10 mouse cellular contexts compared by ENCODE assay signal in the genomic region with DNA sequence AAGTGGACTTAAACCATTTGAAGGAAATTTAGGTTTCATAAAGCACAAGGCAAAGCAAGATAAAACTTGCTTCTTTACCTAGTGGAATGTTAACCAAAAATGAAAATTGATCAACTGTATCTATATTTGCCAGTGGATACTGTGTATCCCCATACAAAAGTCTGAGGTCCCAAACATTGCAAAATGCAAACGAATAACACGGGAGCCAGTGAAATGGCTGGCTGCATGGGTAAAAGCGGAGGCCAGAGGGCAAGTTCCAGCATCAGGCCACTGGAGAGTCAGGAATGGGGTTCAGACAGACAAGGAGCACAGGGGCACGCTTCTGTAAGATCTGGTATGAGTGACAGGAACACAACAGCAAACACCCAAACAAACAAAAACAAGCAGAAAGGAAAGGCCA. TPM values are rescaled to one million over a fixed set of nuclear protein-coding genes. Genes with fewer than 3 reads are reported as not detected.
A peak's percentile ranks its signal among the peaks of the same experiment; 100 is the strongest.
DNase-seq lines count a peak whose midpoint lies in the region; ATAC-seq lines count a peak whose summit lies in the region.
"Had no signal": no experiment of that assay in that cellular context is flagged by ENCODE, and none has a peak within 500 bp of the region (broad histone marks: within the 10 kb centered on the region; RNA-seq: fewer than 3 reads in every experiment).

No protein-coding gene starts in this region.

- H3K4me1 ChIP-seq in heart, embryonic 13.5 days, result peaks cover 58% of the 10 kb centered on the region
- H3K4me1 ChIP-seq in midbrain, embryonic 13.5 days (replicated peaks), result peaks cover 26% of the 10 kb centered on the region
- peaks cover 6% of the 10 kb centered on the region; the same call in 1 of the 2 replicates for H3K4me1 ChIP-seq in midbrain, embryonic 11.5 days (ENCODE audit: control insufficient read depth, insufficient read depth, low read length)
- H3K4me1 ChIP-seq in limb, embryonic 15.5 days, result peaks cover 18% of the 10 kb centered on the region
- H3K4me1 ChIP-seq in stomach, embryonic 15.5 days, result peaks cover 9% of the 10 kb centered on the region

- ATAC-seq in heart, embryonic 13.5 days (ENCODE audit: extremely low read depth, insufficient number of reproducible peaks, low FRiP score, low TSS enrichment), result no peak
- ATAC-seq in midbrain, embryonic 13.5 days, result no peak
- no peak for ATAC-seq in midbrain, embryonic 11.5 days (ENCODE audit: low FRiP score)
- ATAC-seq in limb, embryonic 15.5 days (ENCODE audit: insufficient number of reproducible peaks, low FRiP score, low TSS enrichment, low read depth), result no peak
- no peak for ATAC-seq in stomach, embryonic 15.5 days (ENCODE audit: insufficient read depth, low FRiP score, low read depth)
- ATAC-seq in megakaryocyte-erythroid progenitor cell, adult 5-6 weeks (replicated peaks; ENCODE audit: low FRiP score, low TSS enrichment, poor library complexity, severe bottlenecking), result no peak
- ATAC-seq in activated CD4-positive, CD25-positive, alpha-beta regulatory T cell, adult 4 months, result no peak

- peak overlapping the region; percentile 96 for H3K4me3 ChIP-seq in heart, embryonic 13.5 days
- no peak overlapping the region for H3K4me3 ChIP-seq in midbrain, embryonic 13.5 days (replicated peaks)
- no peak overlapping the region for H3K4me3 ChIP-seq in midbrain, embryonic 11.5 days (ENCODE audit: low read depth, low read length)
- no peak overlapping the region for H3K4me3 ChIP-seq in limb, embryonic 15.5 days
- H3K4me3 ChIP-seq in stomach, embryonic 15.5 days (replicated peaks), result peak overlapping the region; percentile 72; the same call in 1 of the 2 replicates

- H3K27ac ChIP-seq in heart, embryonic 13.5 days (replicated peaks), result no peak overlapping the region
- H3K27ac ChIP-seq in midbrain, embryonic 13.5 days, result no peak overlapping the region
- H3K27ac ChIP-seq in midbrain, embryonic 11.5 days (ENCODE audit: low read depth, low read length), result no peak overlapping the region
- H3K27ac ChIP-seq in limb, embryonic 15.5 days, result no peak overlapping the region
- H3K27ac ChIP-seq in stomach, embryonic 15.5 days, result no peak overlapping the region; the same call in 1 of the 2 replicates

- no peaks in the 10 kb centered on the region for H3K27me3 ChIP-seq in heart, embryonic 13.5 days (replicated peaks)
- peaks cover 18% of the 10 kb centered on the region for H3K27me3 ChIP-seq in midbrain, embryonic 13.5 days
- 0 out of 2 replicates have a peak, but pooled peaks cover 4% of the 10 kb centered on the region for H3K27me3 ChIP-seq in midbrain, embryonic 11.5 days (ENCODE audit: control insufficient read depth, insufficient read depth, low read length)
- H3K27me3 ChIP-seq in limb, embryonic 15.5 days, result no peaks in the 10 kb centered on the region
- no peaks in the 10 kb centered on the region for H3K27me3 ChIP-seq in stomach, embryonic 15.5 days (replicated peaks)

- 77% methylated on average over 4 of the region's 4 CpGs for WGBS in heart, embryonic 13.5 days
- WGBS in midbrain, embryonic 13.5 days, result 68% methylated on average over 4 of the region's 4 CpGs
- WGBS in midbrain, embryonic 11.5 days, result 78% methylated on average over 4 of the region's 4 CpGs
- 78% methylated on average over 4 of the region's 4 CpGs for WGBS in limb, embryonic 15.5 days
- 78% methylated on average over 4 of the region's 4 CpGs for WGBS in stomach, embryonic 15.5 days

- no peaks in the 10 kb centered on the region for H3K9me3 ChIP-seq in heart, embryonic 13.5 days
- no peaks in the 10 kb centered on the region for H3K9me3 ChIP-seq in midbrain, embryonic 13.5 days
- no peaks in the 10 kb centered on the region for H3K9me3 ChIP-seq in midbrain, embryonic 11.5 days (ENCODE audit: control insufficient read depth, low read length)
- H3K9me3 ChIP-seq in limb, embryonic 15.5 days, result no peaks in the 10 kb centered on the region
- H3K9me3 ChIP-seq in stomach, embryonic 15.5 days, result no peaks in the 10 kb centered on the region

- H3K9ac ChIP-seq in heart, embryonic 13.5 days, result peak overlapping the region; percentile 94
- H3K9ac ChIP-seq in midbrain, embryonic 13.5 days (replicated peaks), result peak overlapping the region; percentile 86; the same call in 1 of the 2 replicates
- no peak overlapping the region for H3K9ac ChIP-seq in midbrain, embryonic 11.5 days (ENCODE audit: low read length)
- no peak overlapping the region for H3K9ac ChIP-seq in limb, embryonic 15.5 days
- H3K9ac ChIP-seq in stomach, embryonic 15.5 days, result no peak overlapping the region; the same call in 1 of the 2 replicates

- H3K4me2 ChIP-seq in heart, embryonic 13.5 days, result peak overlapping the region; percentile 84
- peak overlapping the region; percentile 70 for H3K4me2 ChIP-seq in midbrain, embryonic 13.5 days (replicated peaks)
- no peak overlapping the region for H3K4me2 ChIP-seq in midbrain, embryonic 11.5 days
- H3K4me2 ChIP-seq in limb, embryonic 15.5 days, result 0 out of 2 replicates have a peak overlapping the region, but pooled peaks have one; percentile 82
- peak overlapping the region; percentile 78 for H3K4me2 ChIP-seq in stomach, embryonic 15.5 days

- no peak for DNase-seq in heart, postnatal 4 days
- no peak for DNase-seq in midbrain, embryonic 11.5 days (ENCODE audit: low spot score, missing footprints)
- DNase-seq: cerebellum, adult 8-10 months; thymus, postnatal 36 days had no signal

- H3K36me3 ChIP-seq in heart, embryonic 13.5 days, result 0 out of 2 replicates have a peak, but pooled peaks cover 5% of the 10 kb centered on the region
- H3K36me3 ChIP-seq in midbrain, embryonic 13.5 days, result no peaks in the 10 kb centered on the region
- H3K36me3 ChIP-seq in midbrain, embryonic 11.5 days (ENCODE audit: control insufficient read depth, insufficient read depth, low read length), result no peaks in the 10 kb centered on the region
- H3K36me3 ChIP-seq in limb, embryonic 15.5 days, result no peaks in the 10 kb centered on the region
- no peaks in the 10 kb centered on the region for H3K36me3 ChIP-seq in stomach, embryonic 15.5 days

RNA-seq across cellular contexts. Expression of a gene that starts 13.3 kb away (rescaled TPM):
- polyA plus RNA-seq in heart, embryonic 13.5 days (2015; fragmentation: Nextera tagmentation; extraction: Ambion mirVana), result 29.5 and 32.6 TPM in 2 replicates
- total RNA-seq in heart, postnatal 4 days (2021), result 10 to 100 TPM; 46.6 to 49.7 TPM
- polyA plus RNA-seq in midbrain, embryonic 13.5 days (2015; fragmentation: Nextera tagmentation; extraction: Ambion mirVana), result 20.4 and 21.3 TPM in 2 replicates
- 15.1 and 18.1 TPM in 2 replicates for polyA plus RNA-seq in midbrain, embryonic 11.5 days (2014; fragmentation: Nextera tagmentation; extraction: Ambion mirVana)
- 26.2 and 26.6 TPM in 2 replicates for polyA plus RNA-seq in limb, embryonic 15.5 days (2015; fragmentation: Nextera tagmentation; extraction: Ambion mirVana)
- polyA plus RNA-seq in stomach, embryonic 15.5 days (2015; fragmentation: Nextera tagmentation; extraction: Ambion mirVana), result 27.8 and 29.8 TPM in 2 replicates
- 38.3 and 48.9 TPM in 2 replicates for total RNA-seq in megakaryocyte-erythroid progenitor cell, adult 5-6 weeks (2014; fragmentation: Nextera tagmentation)
- total RNA-seq in megakaryocyte-erythroid progenitor cell, adult 5-6 weeks (2017), result 35.4 and 42.6 TPM in 2 replicates
- polyA plus RNA-seq in activated CD4-positive, CD25-positive, alpha-beta regulatory T cell, adult 4 months (2017; shearing (Covaris generic)), result 10 to 100 TPM; 14.1 to 17.9 TPM

Comparison
In these comparisons a context has a peak if more than half of its experiments do, and no peak if none do; other contexts are left out.
1. H3K9ac ChIP-seq: peak in heart, embryonic 13.5 days (single experiment) and midbrain, embryonic 13.5 days (single experiment); none in midbrain, embryonic 11.5 days (single experiment), limb, embryonic 15.5 days (single experiment) and stomach, embryonic 15.5 days (single experiment).
2. H3K4me3 ChIP-seq: peak in heart, embryonic 13.5 days (single experiment) and stomach, embryonic 15.5 days (single experiment); none in midbrain, embryonic 13.5 days (single experiment), midbrain, embryonic 11.5 days (single experiment) and limb, embryonic 15.5 days (single experiment).